Mouse (Mus musculus) myocyte (in vitro differentiated cells): ENCODE results near the gene Zic2.

ENCODE experiments used
- E2F4 ChIP-seq: IDR thresholded peaks from one replicate; pipeline ENCODE4 v1.6.1; 2011; ENCODE audit warnings: mild to moderate bottlenecking, control low read depth, moderate library complexity; ENCODE audit not compliant: insufficient read depth
- POLR2A ChIP-seq: IDR thresholded peaks from one replicate; pipeline ENCODE4 v1.6.1; 2011; ENCODE audit warnings: low read depth, mild to moderate bottlenecking, control low read depth, moderate library complexity; ENCODE audit not compliant: insufficient read length

DNA sequence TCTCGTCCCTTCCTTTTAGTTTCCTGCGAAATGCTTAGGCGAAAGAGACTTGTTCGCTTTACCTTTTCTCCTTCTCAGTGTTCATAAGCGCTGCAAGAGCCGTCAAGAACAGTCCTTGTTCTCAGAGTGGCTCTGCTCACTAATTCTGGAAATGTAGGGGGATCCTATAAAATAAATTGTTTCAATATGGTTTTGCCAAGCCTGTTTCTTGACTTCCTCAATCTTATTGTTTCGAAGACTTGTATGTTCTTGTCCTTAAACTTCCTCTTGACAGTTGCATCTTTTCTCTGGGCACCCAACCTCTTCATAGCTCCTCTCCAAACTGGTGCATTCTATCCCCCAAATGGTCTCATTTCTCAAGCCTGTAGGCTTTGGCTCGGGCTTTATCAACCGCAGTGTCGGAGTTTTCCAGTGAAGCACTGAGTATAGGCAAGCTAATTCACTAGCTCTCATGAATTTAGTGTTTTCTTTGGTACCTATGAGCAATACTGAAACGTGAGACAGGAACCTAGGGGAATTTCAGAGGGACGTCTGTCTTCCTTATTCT is 10.5 kb downstream of the Zic2 start:
- TF ChIP-seq POLR2A (no peak), E2F4 (no peak)
